20 mouse cellular contexts compared by ENCODE assay signal in the genomic region with DNA sequence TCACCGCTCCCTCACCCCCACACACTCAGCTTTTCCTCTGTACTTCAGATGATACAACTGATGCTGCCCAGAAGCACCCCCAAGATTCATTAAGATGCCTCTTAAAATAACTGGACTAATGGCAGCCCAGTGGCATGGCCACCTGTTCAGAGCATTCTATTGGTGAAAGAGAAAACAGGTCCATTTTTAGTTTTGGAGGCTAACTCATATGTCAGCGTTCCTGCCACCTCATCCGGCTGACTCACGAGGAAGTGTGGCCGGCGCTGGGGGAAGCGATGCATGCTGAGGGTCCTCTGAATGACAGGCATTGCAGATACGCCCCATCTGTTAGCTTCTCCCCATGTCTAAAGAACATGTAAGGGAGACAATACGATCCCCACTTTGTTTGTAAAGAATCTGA. TPM values are rescaled to one million over a fixed set of nuclear protein-coding genes. Genes with fewer than 3 reads are reported as not detected.
"Had no signal": no experiment of that assay in that cellular context is flagged by ENCODE, and none has a peak within 500 bp of the region (broad histone marks: within the 10 kb centered on the region; RNA-seq: fewer than 3 reads in every experiment).

No protein-coding gene starts in this region.

- H3K36me3 ChIP-seq: kidney, embryonic 15.5 days; liver, embryonic 15.5 days; lung, embryonic 15.5 days; midbrain, embryonic 15.5 days; neural tube, embryonic 12.5 days; stomach, embryonic 15.5 days had no signal

- ATAC-seq: intestine, embryonic 16.5 days; midbrain, embryonic 15.5 days had no signal

- H3K9me3 ChIP-seq: kidney, embryonic 15.5 days; liver, embryonic 15.5 days; lung, embryonic 15.5 days; midbrain, embryonic 15.5 days; neural tube, embryonic 12.5 days; stomach, embryonic 15.5 days had no signal

- H3K4me3 ChIP-seq: kidney, embryonic 15.5 days; liver, embryonic 15.5 days; lung, embryonic 15.5 days; midbrain, embryonic 15.5 days; neural tube, embryonic 12.5 days; stomach, embryonic 15.5 days had no signal

- H3K27ac ChIP-seq: kidney, embryonic 15.5 days; liver, embryonic 15.5 days; lung, embryonic 15.5 days; midbrain, embryonic 15.5 days; neural tube, embryonic 12.5 days; stomach, embryonic 15.5 days had no signal

- DNase-seq: kidney, adult 2 months; kidney, postnatal 14 days; left cerebral cortex, postnatal 4 days; lung, postnatal 14 days; retina, postnatal 1 day; thymus, adult 2 months; thymus, postnatal 25 days had no signal

- H3K27me3 ChIP-seq: kidney, embryonic 15.5 days; liver, embryonic 15.5 days; lung, embryonic 15.5 days; midbrain, embryonic 15.5 days; neural tube, embryonic 12.5 days; stomach, embryonic 15.5 days had no signal

- H3K4me1 ChIP-seq: midbrain, embryonic 15.5 days; neural tube, embryonic 12.5 days; stomach, embryonic 15.5 days had no signal

- H3K9ac ChIP-seq: kidney, embryonic 15.5 days; liver, embryonic 15.5 days; lung, embryonic 15.5 days; midbrain, embryonic 15.5 days; neural tube, embryonic 12.5 days; stomach, embryonic 15.5 days had no signal

- H3K4me2 ChIP-seq: kidney, embryonic 15.5 days; liver, embryonic 11.5 days; liver, embryonic 15.5 days; lung, embryonic 15.5 days; midbrain, embryonic 11.5 days; midbrain, embryonic 15.5 days; neural tube, embryonic 12.5 days; stomach, embryonic 15.5 days had no signal

RNA-seq across cellular contexts. Expression of a gene that starts 31.9 kb away (rescaled TPM):
- total RNA-seq: neutrophil, adult 5-6 weeks had no signal
- polyA plus RNA-seq: liver, embryonic 11.5 days; liver, embryonic 15.5 days had no signal

RNA-seq across cellular contexts. Expression of a gene that starts 35.3 kb away (rescaled TPM):
- total RNA-seq: neutrophil, adult 5-6 weeks had no signal

RNA-seq across cellular contexts. Expression of a gene that starts 41.6 kb away (rescaled TPM):
- total RNA-seq: neutrophil, adult 5-6 weeks had no signal
- polyA plus RNA-seq: intestine, embryonic 16.5 days; kidney, adult 2 months; large intestine, adult 2 months; neural tube, embryonic 12.5 days; spleen, adult 2 months; thymus, adult 2 months; urinary bladder, adult 2 months had no signal
